Mouse (Mus musculus) neutrophil, adult 5-6 weeks (primary cell): Measurements from ENCODE around the gene Jakmip3. TPM values are rescaled to one million over a fixed set of nuclear protein-coding genes. Genes with fewer than 3 reads are reported as not detected.

Source experiments
- ATAC-seq: fragments of 151-379, 151-347 bp; 2 replicates; pipeline ENCODE4 v1.8.0; 2017; ENCODE audit warnings: mild to moderate bottlenecking, moderate TSS enrichment; ENCODE audit not compliant: insufficient number of reproducible peaks, poor library complexity, low FRiP score, severe bottlenecking; ENCODE audit errors: extremely low read depth
- total RNA-seq: library from RNA; stranded (forward); fragments of 200-1000 nt; gene quantifications from 2 replicates; pipeline ENCODE4 v1.2.3, GENCODE M21; 2017

The Jakmip3 gene
- total RNA-seq, 1 experiment from 2014 or later = not detected

DNA sequence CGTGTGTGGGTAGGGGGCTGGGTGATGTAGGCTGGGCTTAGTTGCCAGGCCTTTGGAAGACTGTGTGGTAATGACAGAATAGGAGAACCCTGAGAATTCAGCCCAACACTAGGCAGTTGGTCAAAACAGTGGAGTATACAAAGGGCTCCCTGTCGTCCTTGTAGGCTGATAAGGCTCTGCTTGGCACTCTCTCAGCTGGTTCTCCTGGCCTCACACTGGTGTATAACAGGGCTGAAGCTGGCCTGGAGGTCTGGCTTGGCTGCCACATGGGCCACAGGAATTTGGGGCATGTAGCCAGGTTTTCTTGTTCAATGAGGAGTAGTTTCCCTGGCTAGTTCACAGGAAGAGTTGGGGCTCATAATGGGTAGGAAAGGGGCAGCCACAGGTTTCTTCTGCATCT, 147.3 kb downstream of the Jakmip3 start:
- no peak for ATAC-seq

- ATAC-seq = no peak
Observed at GRCm38 (mm10) chr7:139089892-139090874, 149.7 kb downstream of the Jakmip3 start.

GRCm38 (mm10) chr7:139091681-139092080, 151.2 kb downstream of the Jakmip3 start:
- no peak for ATAC-seq

DNA sequence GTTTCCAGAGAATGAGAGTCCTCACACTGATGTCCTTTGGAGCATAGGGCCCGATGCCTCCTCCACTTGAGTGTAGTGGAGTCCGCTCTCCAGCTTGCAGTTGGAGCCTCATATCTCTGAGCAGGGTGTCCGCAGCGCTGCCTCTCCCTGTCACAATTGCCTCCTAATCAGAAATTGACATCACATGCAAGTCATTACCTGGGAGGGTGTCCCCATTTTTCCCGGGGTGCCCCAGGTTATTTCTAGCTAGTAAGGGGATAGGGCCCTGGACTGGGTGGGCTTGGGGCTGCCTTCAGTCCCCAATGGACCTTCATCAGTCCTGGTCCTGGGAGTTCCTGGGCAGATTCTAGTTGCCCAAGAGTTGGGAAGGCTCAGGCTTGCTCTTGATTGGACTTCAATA, 152.1 kb downstream of the Jakmip3 start:
- no peak for ATAC-seq

DNA sequence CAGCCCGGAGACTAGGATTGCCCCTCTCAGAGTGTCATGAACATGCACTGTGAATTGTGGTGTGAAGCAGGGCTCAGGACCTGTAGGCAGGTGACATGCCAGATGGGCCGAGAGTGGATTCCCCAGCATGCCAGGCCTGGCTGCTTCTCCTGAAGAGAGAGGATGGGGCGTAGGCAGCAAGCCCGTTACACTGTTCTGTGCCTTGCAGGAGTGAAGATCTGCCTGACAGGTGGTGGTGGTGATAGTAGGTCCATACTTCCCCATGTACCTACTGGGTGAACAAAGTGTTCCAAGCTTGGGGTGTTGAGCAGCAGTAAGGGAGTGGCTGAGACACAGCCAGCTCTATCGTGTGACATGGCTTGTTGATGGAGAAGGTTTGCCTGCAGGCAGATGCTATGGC, 152.6 kb downstream of the Jakmip3 start:
- no peak for ATAC-seq

DNA sequence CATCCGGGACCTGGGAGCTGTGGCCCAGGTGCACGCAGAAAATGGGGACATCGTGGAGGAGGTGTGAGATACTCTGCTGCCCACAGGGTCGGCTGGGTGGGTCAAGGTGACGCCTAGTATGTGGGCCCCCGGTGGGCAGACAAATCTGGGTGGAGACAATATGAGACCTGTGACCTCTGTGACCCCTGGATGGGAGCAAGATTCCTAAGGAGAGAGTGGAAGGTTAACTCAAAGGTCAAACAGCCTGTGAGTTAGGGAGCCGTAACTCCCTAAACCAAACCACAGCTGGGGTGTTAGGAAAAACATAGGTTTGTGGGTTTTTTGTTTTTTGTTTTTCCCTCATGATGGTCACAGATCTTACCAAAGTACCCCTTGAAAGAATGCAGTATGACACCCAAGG, 153.3 kb downstream of the Jakmip3 start:
- ATAC-seq = no peak

GRCm38 (mm10) chr7:139094761-139095160, 154.2 kb downstream of the Jakmip3 start:
- no peak for ATAC-seq

- no peak for ATAC-seq
Observed at GRCm38 (mm10) chr7:139095282-139095681, 154.8 kb downstream of the Jakmip3 start.

GRCm38 (mm10) chr7:139096399-139096798, 155.9 kb downstream of the Jakmip3 start:
- ATAC-seq = no peak

DNA sequence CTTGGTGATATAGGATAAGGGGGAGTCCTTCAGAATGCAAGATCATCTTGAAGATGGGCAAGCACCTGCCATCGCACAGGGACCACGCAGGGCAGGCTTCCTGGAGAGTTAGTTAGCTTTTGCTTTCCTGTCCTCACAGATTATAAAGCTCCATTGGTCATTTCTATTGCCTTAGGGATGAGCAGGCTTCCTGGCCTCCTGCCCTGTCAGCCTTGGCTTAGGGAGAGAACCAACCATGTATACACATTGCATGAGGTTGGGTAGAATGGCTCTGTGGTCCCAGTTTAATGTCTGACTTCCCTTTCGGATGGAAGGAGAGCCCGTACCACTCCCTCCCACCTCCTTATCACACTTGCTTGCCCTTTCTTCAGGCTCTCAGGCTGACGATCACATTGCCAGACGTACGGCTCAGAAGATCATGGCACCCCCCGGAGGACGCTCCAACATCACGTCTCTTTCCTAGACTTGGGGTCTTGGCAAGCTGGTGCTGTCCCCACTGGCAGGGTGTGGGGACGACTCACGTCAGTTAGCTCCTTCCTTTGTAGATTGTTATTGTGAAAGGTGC, 160.1 kb downstream of the Jakmip3 start:
- ATAC-seq = no peak

DNA sequence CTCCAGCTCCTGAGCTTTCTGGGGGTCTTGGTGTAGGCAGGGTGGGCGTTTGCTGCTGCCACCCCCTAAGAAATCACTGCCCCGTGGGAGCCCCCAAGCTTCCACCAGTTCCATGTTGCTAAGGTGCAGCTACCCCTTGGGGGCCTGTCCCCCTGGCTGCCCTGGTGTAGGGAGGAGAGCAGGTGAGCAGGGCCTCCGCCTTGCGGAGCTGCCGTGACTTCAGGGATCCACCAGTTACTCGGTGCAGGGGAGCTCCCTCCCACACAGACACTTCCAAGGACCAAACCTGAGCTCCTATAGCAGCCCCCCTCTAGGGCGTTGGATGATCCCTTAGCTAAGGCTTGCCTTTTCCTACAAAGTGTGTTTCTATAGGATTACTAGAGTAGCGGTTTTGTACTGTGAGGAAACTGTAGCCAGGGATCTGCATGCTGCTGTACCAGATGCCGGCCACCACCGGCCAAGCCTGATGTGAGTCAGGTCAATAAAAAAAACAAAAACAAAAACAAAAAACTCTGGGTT, 160.8 kb downstream of the Jakmip3 start:
- no peak for ATAC-seq

DNA sequence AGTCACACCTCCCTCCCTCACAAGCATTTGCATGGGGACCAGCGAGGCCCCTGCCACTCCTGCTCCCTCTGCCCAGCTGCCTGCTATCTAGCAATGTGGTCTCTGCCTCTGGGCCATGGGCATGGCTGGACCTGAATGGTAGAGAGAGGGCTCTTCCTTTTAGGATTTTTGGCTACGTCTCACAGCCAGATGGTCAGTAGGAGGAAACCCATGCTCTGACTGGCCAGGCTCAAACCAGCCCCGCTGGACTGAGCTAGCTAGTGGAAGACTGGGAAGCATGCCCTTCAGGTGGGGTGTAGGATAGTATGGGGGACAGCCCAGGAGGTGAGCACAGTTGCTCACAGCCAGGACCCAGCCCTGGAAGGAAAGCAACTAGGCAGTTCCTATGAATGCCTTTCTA, 161.3 kb downstream of the Jakmip3 start:
- no peak for ATAC-seq

DNA sequence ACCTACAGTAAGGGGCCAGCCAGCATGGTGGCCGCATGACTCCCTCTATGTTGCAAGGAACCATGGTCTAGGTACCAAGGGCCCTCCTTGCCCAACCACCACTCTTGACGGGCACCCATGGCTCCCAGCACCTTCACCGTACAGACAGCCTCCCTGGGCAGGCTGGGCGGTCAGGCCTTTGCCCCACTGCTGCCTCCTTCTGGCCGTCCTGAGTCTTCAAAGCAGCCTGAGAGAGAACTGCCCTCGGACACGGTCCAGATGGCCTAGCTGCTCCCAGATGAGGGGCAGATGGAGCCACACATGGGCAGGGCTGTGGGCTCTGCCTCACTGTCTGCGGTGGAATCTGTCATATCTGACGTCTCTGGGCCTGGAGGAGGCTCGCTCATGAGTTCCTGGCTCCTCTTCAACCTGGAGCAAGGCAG, 163.4 kb downstream of the Jakmip3 start:
- ATAC-seq = no peak

DNA sequence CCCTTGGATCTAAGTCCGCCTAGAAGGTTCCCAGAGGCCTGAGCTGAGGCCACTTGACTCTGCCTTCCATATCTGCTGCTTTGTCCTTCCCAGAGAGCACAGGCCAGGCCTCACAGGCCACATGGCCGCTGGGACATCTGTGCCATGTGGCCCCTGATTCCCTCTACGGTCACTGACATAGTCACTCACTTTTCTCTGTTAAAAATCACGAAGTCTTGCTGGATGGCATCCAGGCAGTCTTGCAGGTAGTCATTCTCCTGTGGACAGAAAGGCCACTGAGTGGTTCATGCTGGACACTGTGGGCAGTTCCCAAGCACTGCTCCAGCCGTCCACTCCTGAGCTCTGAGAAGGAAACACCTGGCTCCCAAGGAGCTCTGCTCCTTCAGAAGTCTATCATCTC, 164.5 kb downstream of the Jakmip3 start:
- no peak for ATAC-seq

DNA sequence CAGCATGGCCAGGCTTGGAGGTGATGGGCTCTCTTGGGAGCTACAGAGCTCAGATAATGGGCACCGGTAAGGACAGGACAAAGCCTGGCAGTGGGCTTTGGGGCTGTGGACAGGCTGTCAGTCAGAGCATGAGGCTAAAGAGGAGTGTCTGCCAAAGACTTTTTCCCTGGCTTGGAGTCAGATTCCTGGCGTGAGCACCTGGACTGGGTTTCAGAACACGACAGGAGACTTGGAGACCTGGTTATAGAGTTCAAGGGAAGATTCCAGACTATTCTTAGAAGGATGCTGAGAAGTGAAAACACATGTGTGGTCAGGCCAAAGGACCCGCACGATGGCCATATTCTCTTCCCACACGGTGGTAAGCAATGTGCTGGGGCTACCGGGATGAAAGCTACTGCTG, 165.2 kb downstream of the Jakmip3 start:
- no peak for ATAC-seq

GRCm38 (mm10) chr7:139107908-139108650, 167.5 kb downstream of the Jakmip3 start:
- ATAC-seq = no peak

DNA sequence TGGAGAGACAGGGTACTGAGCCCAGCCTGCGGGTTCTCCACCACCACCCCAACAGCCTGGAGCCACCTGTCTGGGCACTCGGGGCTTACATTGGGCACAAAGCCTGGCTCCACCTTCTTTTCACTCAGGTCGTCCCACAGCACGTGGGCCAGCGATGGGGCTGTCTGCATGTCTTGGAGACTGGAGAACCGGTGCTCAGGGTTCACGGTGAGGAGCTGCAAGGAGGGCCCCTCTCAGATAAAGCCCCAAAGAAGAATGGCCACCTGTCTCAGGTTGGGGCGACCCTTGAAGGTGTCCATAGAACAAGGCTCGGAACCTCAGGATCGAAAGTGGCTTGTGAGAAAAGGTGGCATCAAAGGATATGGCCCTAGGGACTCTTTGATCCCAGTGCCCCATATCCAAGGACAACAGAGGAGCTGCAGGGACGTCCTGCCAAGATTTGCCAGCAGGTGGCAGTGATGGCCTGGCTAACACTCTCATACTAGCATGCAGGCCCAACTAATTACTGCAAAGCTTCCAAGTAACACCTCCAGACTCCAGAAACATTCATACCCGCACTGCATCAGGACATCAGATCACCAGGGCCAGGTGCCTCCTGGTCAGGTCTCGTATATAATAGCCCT, 178.7 kb downstream of the Jakmip3 start:
- peak; percentile 7; the same call in 1 of the 2 replicates for ATAC-seq

GRCm38 (mm10) chr7:139119775-139120153, 179.2 kb downstream of the Jakmip3 start:
- ATAC-seq = no peak

- ATAC-seq = no peak
Observed at GRCm38 (mm10) chr7:139125881-139126280, 185.4 kb downstream of the Jakmip3 start.
